Mouse (Mus musculus) spleen, adult 18-20 months (tissue): ENCODE measurements around the gene Tfap2b.

Experiments used
- DNase-seq, 2 experiments: peaks; one replicate each; pipeline ENCODE4 v3.0.0; 2022; ENCODE audit warnings: mixed read lengths in 2 of 2

Gene Tfap2b

DNA sequence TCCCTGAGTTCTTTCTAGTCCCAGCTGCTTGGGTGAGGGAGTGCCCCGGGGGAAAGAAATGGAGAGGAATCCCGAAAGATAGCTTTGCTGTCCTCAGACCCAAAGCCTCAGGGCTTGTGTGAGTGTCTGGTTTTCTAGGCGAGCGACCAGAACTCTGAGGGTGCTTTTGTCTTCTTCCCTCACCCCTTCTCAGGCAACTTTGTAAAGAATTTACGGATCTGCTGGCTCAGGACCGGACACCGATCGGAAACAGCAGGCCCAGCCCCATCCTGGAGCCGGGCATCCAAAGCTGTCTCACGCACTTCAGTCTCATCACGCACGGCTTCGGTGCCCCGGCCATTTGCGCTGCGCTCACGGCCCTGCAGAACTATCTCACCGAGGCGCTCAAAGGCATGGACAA is 25.1 kb downstream of the Tfap2b start:
- no peak for DNase-seq

DNA sequence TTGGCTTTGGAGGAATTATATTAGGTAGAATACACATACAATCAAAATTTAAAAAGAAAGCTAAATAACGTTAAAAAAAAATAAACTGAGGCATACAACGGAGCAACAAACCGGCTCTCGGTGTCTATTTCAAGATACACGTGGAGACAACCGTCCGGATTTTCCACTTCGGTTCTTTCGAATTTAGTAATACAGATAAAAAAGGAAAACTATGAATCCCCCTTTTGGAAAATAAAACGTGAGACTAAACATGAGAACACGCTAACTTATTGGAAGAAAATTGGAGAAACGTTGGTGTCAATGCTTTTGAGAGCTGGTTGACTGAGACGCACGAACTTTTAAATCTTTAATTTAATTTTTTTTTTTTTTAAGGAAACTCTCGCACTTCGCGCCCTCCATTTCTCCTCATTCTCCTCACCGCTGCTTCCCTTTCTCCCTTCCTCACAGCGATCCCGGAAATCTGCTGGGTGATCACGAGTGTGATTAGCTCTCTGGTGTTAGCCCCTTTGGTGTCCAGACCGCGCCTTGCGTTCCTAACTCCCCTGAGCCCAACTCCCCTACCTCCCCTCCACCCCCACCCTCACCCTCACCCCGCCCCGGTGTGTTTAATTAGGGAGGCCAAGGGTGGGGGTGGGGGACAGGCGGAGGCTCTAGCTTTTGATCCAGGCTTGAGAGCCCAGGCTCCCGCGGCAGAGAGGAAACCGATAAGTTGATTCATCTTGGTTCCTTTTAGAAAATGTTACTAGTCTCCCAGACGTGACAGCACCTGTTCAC is 25.9 kb downstream of the Tfap2b start:
- DNase-seq, result no peak

DNA sequence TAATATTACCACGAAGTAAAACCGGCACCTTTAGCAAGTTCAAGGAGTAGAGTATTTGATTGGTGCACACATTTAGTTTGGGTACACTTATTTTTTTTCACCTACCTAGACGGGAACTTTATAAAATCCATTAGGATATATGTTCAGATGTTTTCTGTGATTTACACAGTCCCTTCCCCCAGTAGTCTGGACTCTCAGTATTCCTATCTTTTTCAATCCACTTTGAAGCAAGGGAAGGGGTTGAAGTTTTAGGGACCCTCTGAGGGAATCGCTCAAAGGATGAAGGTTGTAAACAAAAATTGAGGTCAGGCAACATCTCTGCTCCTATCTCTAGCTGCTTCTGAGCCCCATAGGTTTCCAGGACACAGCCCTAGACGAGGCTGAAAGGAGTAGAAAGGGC is 27.3 kb downstream of the Tfap2b start:
- DNase-seq, result no peak

DNA sequence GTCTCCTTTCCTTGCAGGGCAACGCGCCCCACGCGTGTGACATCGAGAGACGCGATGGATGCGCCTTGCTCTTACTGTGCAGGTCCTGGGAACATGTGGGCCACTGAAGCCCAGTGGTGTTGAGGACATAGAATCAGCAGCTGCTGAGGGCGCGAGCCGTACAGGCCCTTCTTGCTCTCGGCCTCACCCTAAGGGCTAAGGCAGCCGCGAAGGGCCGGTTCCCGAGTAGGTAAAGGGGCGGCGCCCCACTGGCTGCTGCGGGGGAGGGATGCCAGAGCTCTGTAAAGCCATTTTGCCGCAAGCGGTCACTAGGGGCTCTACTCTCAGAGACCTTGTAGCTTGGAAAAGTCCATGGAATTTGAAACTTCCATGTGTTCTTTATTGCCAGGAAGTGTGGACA is 27.9 kb downstream of the Tfap2b start:
- no peak for DNase-seq

DNA sequence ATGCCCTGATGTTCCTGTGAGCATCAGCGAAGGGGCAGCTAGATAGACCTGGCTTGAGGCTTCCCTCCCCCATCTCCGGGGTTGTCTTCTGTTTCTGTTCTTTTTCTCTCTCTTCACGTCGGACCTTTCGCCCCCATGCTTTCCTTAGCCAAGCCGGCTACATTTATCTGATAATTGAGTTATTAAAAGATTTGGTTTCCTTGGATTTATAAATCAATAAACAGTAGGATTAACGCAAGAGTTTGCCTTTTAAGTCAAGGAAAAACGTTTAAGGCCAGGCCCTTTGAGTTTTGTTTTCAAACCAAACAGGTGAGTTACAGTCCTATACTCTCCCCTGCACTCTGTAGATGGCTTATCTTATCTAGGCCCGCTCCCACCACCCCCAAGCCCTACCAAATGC is 28.3 kb downstream of the Tfap2b start:
- DNase-seq, result no peak

DNA sequence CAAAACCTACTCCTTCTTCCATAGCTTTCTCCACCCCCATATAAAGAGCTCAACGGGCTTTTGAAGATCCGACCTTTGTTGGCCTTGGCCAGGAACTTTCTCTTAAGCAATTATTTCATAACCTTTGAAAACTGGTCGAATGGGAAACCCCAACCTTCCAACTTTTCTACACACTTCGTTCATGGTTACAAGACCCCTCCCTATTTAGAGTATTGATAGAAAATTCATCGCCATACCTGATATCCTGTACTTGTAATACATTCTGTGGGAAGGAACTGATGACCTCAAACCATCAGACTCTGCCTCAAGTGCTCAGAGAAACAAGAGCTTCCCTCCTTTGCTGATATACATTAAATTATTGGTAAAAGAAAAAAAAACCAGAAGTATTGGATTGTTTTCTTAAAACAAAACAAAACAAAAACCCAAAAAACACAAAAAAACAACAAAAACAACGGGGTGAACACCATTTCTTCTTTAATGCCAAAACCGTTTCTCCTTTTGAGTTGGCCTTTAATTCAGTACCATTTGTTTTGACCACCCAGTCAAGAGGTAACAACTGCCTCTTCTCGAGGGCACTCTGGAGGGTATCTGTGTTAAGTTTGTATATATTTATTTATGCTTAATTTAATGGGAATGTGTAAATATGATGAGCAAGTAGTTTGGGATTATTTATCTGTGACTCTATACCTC is 29.2 kb downstream of the Tfap2b start:
- no peak for DNase-seq

DNA sequence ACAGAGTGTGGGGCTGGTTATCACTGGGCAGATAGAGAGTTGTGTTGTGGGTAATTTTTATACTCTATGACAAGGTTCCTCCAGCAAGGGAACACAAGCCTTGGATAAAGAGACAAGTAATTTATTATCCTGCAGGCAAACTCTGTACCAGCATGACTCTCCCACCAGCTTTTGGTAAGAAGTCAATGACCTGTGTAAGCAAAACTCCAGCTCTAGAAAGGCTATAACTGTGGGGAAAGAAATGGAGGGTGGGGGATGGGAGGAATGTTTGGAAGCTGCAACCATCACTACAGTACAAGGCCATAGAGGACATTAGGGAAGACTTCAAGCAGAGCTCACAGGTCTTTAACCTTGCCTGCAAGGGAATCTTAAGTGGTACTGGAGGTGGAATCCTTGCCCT is 31.3 kb downstream of the Tfap2b start:
- DNase-seq, result no peak

DNA sequence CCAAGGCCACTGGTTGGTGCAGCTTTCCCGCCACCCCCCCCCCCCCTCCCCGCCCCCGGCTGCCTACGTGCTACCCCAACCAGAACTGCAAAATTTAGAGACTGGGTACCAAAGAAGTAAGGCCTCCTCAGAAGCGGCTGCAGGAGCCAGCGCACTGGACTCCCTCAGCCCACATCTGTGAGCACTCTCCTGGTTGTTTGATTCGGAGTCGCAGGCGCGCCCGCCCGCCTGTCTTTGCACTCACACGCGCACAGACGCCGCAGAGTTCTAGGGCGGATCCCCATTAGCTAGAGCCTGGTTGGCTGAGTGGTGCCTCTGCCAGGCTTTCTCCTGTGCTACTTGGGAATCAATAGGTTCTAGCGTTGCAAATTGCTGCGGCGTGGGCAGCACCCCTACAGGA is 32.6 kb downstream of the Tfap2b start:
- no peak for DNase-seq

DNA sequence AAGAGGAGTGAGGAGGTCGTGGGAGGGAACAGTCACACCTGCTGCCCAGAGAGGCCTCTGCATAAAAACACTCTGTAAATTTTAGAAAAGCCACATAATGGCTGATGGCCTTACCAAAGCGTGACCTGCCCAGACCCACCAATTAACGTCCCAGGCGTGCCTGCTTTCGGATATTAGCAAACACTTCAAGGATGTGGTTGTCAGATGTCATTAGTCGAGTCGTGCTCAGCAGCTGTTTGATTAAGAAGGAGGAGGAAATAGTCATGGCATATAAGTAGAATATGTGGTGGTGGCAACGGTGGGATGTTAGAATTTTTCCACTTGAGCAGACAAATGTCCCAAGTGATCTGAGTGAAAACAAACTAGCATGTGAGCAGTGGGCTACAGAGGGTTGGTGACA is 33.3 kb downstream of the Tfap2b start:
- DNase-seq, result no peak

DNA sequence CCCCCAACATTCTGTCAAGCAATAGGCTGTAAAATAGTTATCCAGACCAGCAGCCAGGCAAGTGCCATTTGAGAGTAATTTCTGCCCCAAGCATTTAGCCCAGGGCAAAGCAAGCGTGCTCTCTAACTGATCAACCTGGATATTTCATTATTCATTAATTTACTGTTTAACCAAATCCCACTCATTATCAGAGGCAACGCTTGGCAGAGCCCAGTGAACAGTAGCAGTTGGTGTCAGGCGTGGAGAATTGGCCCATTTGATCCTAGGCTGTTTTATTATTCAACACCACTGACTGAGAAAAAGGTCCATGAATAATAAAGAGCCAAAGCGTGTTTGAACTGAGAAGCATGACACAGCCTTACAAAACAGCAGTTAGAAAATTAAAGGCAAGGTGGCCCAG is 36.3 kb downstream of the Tfap2b start:
- no peak for DNase-seq

DNA sequence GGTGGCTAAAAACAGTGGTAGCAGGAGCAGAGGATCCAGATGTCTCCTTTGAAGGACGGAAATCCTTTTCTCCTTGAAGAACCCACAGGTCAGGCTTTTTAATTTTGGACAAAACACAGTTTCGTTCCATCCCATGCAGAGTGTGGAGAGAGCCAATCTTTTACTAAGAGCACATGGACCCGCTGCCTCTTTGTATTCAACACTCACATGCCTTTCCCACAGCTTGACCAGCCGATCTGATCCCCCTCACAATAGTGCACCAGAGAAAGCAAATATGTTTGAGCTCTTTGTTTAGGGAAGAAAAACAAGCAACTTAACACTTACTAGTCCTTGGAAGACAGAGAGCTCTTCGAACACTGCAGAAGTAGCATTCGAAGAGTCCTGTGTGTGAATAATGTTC is 42.6 kb downstream of the Tfap2b start:
- DNase-seq, result no peak

DNA sequence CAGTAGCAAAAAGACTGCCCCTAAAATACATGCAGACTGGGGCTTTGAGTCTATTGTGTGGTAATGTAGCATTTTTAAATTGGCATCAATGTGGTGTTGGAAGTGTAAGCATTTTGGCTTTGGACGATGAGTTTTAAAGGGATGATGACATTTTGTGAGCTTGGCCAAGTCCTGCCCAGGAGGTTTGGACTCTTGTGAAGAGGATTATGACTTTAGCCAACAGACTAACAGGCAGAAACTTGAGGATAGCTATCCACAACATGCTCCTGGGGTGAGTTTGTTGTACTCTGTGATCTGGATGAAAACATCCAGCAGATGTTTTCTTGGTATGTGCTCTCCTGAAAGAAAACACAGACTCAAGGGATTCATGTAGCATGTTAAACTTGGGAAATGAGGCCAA is 60.9 kb downstream of the Tfap2b start:
- DNase-seq, result no peak
